15 mouse cellular contexts compared by ENCODE assay signal in genomic region chr1:189923871-189924568, GRCm38 (mm10). TPM values are rescaled to one million over a fixed set of nuclear protein-coding genes. Genes with fewer than 3 reads are reported as not detected.
DNase-seq lines count a peak whose midpoint lies in the region; ATAC-seq and TF ChIP-seq lines count a peak whose summit lies in the region.
"Had no signal": no experiment of that assay in that cellular context is flagged by ENCODE, and none has a peak within 500 bp of the region (broad histone marks: within the 10 kb centered on the region; RNA-seq: fewer than 3 reads in every experiment).

No protein-coding gene starts in this region.

- no peak overlapping the region for H3K4me3 ChIP-seq in heart, adult 2 months
- H3K4me3 ChIP-seq in heart, postnatal 0 days (ENCODE audit: low read depth, low read length): no peak overlapping the region
- no peak overlapping the region for H3K4me3 ChIP-seq in hindbrain, embryonic 12.5 days
- H3K4me3 ChIP-seq: embryonic facial prominence, embryonic 12.5 days; liver, embryonic 13.5 days; midbrain, embryonic 10.5 days had no signal

- TF ChIP-seq EP300 in heart, adult 2 months (IDR thresholded peaks at IDR 0.05; ENCODE audit: insufficient read depth, low read depth, low read length): peak; percentile 82
- peak; percentile 67 for TF ChIP-seq EP300 in heart, postnatal 0 days (IDR thresholded peaks at IDR 0.05; ENCODE audit: low read depth)

- no peaks in the 10 kb centered on the region for H3K36me3 ChIP-seq in heart, adult 2 months (ENCODE audit: control insufficient read depth, insufficient read depth, low read length)
- no peaks in the 10 kb centered on the region for H3K36me3 ChIP-seq in heart, postnatal 0 days (replicated peaks; ENCODE audit: control insufficient read depth, insufficient read depth, low read length)
- no peaks in the 10 kb centered on the region for H3K36me3 ChIP-seq in hindbrain, embryonic 12.5 days
- H3K36me3 ChIP-seq: embryonic facial prominence, embryonic 12.5 days; liver, embryonic 13.5 days; midbrain, embryonic 10.5 days had no signal

- ATAC-seq in heart, postnatal 0 days (ENCODE audit: insufficient read depth, low read depth): peak; percentile 80
- ATAC-seq in hindbrain, embryonic 12.5 days (ENCODE audit: low FRiP score): no peak

- H3K4me1 ChIP-seq in heart, adult 2 months (ENCODE audit: control insufficient read depth, insufficient read depth, low read length): peaks cover 11% of the 10 kb centered on the region
- H3K4me1 ChIP-seq in heart, postnatal 0 days (ENCODE audit: control insufficient read depth, insufficient read depth): peaks cover 23% of the 10 kb centered on the region
- H3K4me1 ChIP-seq in hindbrain, embryonic 12.5 days: peaks cover 16% of the 10 kb centered on the region

- H3K4me2 ChIP-seq in heart, postnatal 0 days (ENCODE audit: low read depth, low read length): 0 out of 2 replicates have a peak overlapping the region, but pooled peaks have one; percentile 15
- H3K4me2 ChIP-seq in hindbrain, embryonic 12.5 days (replicated peaks): no peak overlapping the region
- H3K4me2 ChIP-seq: embryonic facial prominence, embryonic 12.5 days; liver, embryonic 13.5 days had no signal

- peak overlapping the region; percentile 80 for H3K27ac ChIP-seq in heart, adult 2 months
- peak overlapping the region; percentile 90 for H3K27ac ChIP-seq in heart, postnatal 0 days (ENCODE audit: low read depth)
- H3K27ac ChIP-seq in hindbrain, embryonic 12.5 days: no peak overlapping the region
- H3K27ac ChIP-seq: embryonic facial prominence, embryonic 12.5 days; liver, embryonic 13.5 days; midbrain, embryonic 10.5 days had no signal

- no peak for TF ChIP-seq CTCF in heart, adult 2 months (IDR thresholded peaks at IDR 0.05)
- TF ChIP-seq CTCF in heart, postnatal 0 days (IDR thresholded peaks at IDR 0.05; ENCODE audit: low read depth): no peak

- no peak; the same call in 1 of the 2 replicates for TF ChIP-seq POLR2A in heart, adult 2 months (IDR thresholded peaks at IDR 0.05; ENCODE audit: insufficient read depth, low read depth, low read length)

- peak; percentile 87 for DNase-seq in gastrocnemius, adult 18-20 months (ENCODE audit: low spot score)
- peak; percentile 64 to 83 for DNase-seq in heart, adult 2 months
- DNase-seq in heart, postnatal 0 days (ENCODE audit: low spot score): peak; percentile 92
- DNase-seq in thymus, postnatal 25 days: no peak
- DNase-seq in retina, embryonic 14.5 days (ENCODE audit: low spot score): no peak
- no peak for DNase-seq in lung, adult 18-20 months
- DNase-seq: adrenal gland, postnatal 25 days; cerebellum, postnatal 25 days; kidney, adult 9 months; liver, embryonic 13.5 days; lung, postnatal 10 days; right cerebral cortex, postnatal 4 days had no signal

- WGBS in heart, adult 2 months: 52% methylated on average over 22 of the region's 22 CpGs
- 28% methylated on average over 22 of the region's 22 CpGs for WGBS in heart, postnatal 0 days
- 81% methylated on average over 22 of the region's 22 CpGs for WGBS in hindbrain, embryonic 12.5 days

- H3K9me3 ChIP-seq in heart, postnatal 0 days (replicated peaks; ENCODE audit: control insufficient read depth, low read length): no peaks in the 10 kb centered on the region
- H3K9me3 ChIP-seq in hindbrain, embryonic 12.5 days (replicated peaks): no peaks in the 10 kb centered on the region
- H3K9me3 ChIP-seq: embryonic facial prominence, embryonic 12.5 days; liver, embryonic 13.5 days; midbrain, embryonic 10.5 days had no signal

- H3K9ac ChIP-seq in heart, adult 2 months (ENCODE audit: low read depth, low read length): peak overlapping the region; percentile 18
- H3K9ac ChIP-seq in heart, postnatal 0 days (replicated peaks; ENCODE audit: low read depth, low read length): 0 out of 2 replicates have a peak overlapping the region, but pooled peaks have one; percentile 11
- no peak overlapping the region for H3K9ac ChIP-seq in hindbrain, embryonic 12.5 days
- H3K9ac ChIP-seq: embryonic facial prominence, embryonic 12.5 days; liver, embryonic 13.5 days had no signal

- H3K79me2 ChIP-seq in heart, adult 2 months (replicated peaks; ENCODE audit: control insufficient read depth, insufficient read depth, low read length): no peaks in the 10 kb centered on the region

- H3K27me3 ChIP-seq in heart, adult 2 months (ENCODE audit: control insufficient read depth, insufficient read depth, low read length): no peaks in the 10 kb centered on the region
- H3K27me3 ChIP-seq in heart, postnatal 0 days (ENCODE audit: control insufficient read depth, insufficient read depth, low read length): no peaks in the 10 kb centered on the region
- peaks cover 7% of the 10 kb centered on the region for H3K27me3 ChIP-seq in hindbrain, embryonic 12.5 days
- H3K27me3 ChIP-seq: liver, embryonic 13.5 days had no signal

- intact Hi-C loops in heart, adult 2 months (cut with DNase I): no loop called here

RNA-seq across cellular contexts. Expression of gene Smyd2, which starts 1.9 kb away (rescaled TPM):
- total RNA-seq in gastrocnemius, adult 18-20 months (2021): 100 to 1,000 TPM; 316 to 319 TPM
- total RNA-seq in heart, adult 2 months (2021): 10 to 100 TPM; 81.5 to 99.2 TPM
- polyA plus RNA-seq in heart, adult 2 months (2012; rRNA removed): 117 and 142 TPM in 2 replicates
- total RNA-seq in heart, postnatal 0 days (2014; rRNA removed; ENCODE audit: low replicate concordance): 218 and 234 TPM in 2 replicates
- polyA plus RNA-seq in heart, postnatal 0 days (2015; fragmentation: Nextera tagmentation; extraction: Ambion mirVana): 219 and 239 TPM in 2 replicates
- polyA plus RNA-seq in hindbrain, embryonic 12.5 days (2016; fragmentation: Nextera tagmentation; extraction: Ambion mirVana): 46.2 and 49.8 TPM in 2 replicates

Comparison
In these comparisons a context has a peak if more than half of its experiments do, and no peak if none do; other contexts are left out.
1. DNase-seq: peak in gastrocnemius, adult 18-20 months (single experiment), heart, adult 2 months (2 of 2) and heart, postnatal 0 days (single experiment); none in thymus, postnatal 25 days (single experiment), retina, embryonic 14.5 days (single experiment) and lung, adult 18-20 months (0 of 2).